Mouse (Mus musculus) adrenal gland, adult 10 weeks (tissue): Measurements from ENCODE around the gene Pik3ca. TPM values are rescaled to one million over a fixed set of nuclear protein-coding genes. Genes with fewer than 3 reads are reported as not detected.

Source experiments
- polyA plus RNA-seq: library from polyadenylated mRNA; stranded (reverse); fragments of 350-450 nt; fragmentation: Illumina TruSeq; extraction: RNeasy Lipid Tissue Mini Kit (QIAGEN cat#74804); gene quantifications from one replicate; pipeline ENCODE4 v1.2.3, GENCODE M21; 2014; ENCODE audit warnings: low read depth, low replicate concordance

The Pik3ca gene
- polyA plus RNA-seq: 125 TPM

DNA sequence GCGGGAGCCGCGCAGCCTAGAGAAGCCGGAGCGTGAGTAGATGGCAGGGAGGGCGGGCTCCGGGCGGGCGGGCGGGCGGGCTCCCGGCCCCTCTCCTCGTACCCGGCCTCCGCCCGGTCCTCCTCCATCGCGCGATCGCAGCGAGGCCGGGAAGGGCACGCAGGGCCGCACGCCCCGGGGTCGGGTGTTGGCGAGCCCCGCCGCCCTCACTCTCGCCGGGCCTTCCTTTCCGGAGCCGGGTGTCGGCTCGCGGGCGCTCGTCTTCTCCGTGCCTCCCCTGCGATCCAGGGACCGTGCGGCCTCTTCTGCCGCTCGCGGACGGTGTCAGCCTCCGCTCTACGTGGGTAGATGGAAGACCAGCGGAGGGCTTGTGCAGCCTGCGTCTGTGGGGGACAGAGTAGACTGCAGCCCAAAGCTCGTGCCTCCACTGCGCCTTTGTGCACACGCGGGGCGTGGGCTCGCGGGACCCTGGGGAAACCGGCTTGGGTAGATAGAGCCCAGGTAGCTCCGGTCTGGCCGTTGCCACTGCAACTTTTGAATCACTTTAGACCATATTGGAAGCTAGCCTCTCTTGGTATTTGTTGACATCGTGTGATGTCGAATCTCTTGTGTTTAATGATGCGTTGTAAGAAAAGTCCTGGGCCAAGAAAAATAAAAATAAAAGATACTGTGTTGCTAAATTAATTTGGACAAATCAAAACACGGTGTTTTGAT, at the start of gene Pik3ca:
TSS of gene Pik3ca (plus strand) at position 211 of the 714 bp plus-strand sequence.

GRCm38 (mm10) chr3:32365546-32366245, 31.8 kb upstream of the Pik3ca start, which contains the start of gene Zmat3:
Gene Zmat3, minus strand, starts transcription at chr3:32366014.

DNA sequence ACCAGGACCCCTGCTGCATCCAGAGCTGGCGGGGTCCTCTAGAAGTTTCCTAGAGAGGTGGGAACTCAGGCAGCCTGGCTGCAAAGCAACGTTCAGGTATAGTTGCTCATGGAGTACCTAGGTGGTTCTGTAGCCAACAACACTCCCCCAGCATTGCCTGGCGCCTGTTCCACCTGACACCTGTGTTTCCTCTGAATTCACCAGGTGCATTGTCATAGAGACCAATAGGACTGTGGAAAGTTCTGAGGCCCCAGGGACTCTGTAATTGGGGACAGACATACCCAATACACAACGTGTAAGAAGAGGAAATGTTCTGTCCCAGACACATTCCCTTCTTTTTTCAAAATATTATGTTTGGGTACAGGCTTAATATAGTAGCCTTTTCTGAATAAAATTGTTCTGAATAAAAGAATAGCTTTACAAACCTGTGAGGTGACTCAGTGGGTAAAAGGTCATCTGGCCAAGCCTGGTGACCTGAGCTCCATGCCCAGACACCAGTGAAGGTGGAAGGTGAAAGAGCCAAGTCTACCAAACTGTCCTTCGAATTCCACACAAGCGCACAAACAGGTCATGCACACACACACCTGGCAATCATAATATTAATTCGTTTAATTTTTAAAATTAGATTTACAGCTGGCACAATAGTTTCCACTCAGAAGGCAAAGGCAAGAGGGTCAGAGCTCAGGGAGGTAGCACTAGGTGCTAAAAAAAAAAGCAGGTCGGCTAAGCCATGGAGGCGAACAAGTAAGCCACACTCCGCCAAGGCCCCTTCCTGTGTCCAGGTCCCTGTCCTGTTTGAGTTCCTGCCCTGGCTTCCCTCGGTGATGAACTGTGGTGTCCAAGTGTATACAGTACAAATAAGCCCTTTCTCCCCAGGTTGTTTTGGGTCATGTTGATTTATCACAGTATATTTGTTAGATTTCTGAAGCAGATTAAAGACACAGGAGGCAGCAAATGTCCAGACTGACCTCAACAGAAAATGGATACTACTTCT, 94.9 kb downstream of the Pik3ca start, which contains the start of gene Kcnmb3:
TSS of gene Kcnmb3 (minus strand) at position 135 of the 994 bp plus-strand sequence.

DNA sequence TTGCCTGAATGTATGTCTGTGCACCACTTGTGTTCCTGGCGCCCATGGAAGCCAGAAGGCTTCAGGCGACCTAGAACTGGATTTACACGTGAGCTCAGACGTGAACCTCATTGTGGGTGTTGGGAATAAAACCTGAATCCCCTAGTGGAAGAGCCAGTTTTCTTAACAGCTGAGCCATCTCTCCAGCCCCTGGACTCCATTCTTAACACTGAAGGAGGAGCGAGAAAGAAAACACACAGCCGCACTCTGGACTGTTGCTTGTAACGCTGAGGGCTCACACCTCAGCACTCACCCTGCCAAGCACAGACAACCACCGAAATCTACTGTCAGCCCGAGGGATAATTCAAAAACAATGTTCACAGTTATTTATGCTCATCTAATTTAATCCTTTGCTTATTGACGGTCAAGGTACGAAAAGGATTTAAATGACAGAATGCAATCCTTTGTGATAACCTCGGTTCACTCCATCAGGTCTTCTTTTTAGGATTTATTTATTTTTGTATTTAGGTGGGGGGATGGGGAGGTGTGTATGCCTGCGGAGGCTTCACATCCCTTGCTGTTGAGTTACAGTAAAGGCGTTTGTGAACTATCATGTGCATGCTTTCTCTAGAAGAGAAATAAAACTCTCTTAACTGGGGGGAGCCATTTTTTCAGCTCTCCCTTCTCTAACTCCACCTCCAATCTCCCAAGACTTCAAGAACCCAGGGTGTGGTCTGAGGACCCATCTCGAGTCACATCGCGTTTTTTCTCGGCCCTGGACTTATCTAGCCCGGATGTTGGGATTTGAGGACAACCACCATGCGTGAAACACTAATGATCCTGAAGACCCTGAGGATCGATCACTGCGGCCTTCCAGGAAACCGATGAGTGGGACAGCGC, 112.3 kb downstream of the Pik3ca start, which contains the start of gene Zfp639:
TSS of gene Zfp639 (plus strand) at position 764 of the 879 bp plus-strand sequence.

Other genes starting within 250 kb of the Pik3ca start
- gene Zmat3, start 31.7 kb upstream of the Pik3ca start, polyA plus RNA-seq: 19.8 TPM
- gene Kcnmb3, start 94.6 kb downstream of the Pik3ca start, polyA plus RNA-seq: not detected
- gene Zfp639, start 112.6 kb downstream of the Pik3ca start, polyA plus RNA-seq: 135 TPM
- 294 TPM for gene Mfn1, start 131.8 kb downstream of the Pik3ca start, polyA plus RNA-seq
- 29.5 TPM for gene Gnb4, start 218.9 kb downstream of the Pik3ca start, polyA plus RNA-seq